Mouse (Mus musculus) urinary bladder, postnatal 10 days (tissue): ENCODE results near the gene Atp2a3.

Experiments used
- DNase-seq: peaks from one replicate; pipeline ENCODE4 v3.0.0; 2022; ENCODE audit warnings: low spot score

Atp2a3 gene

GRCm38 (mm10) chr11:72961072-72961980 is at the start of gene Atp2a3:
Atp2a3 (plus strand) TSS chr11:72961169.
- DNase-seq, result no peak

GRCm38 (mm10) chr11:72917299-72917996 is 43.5 kb upstream of the Atp2a3 start:
- no peak for DNase-seq

DNA sequence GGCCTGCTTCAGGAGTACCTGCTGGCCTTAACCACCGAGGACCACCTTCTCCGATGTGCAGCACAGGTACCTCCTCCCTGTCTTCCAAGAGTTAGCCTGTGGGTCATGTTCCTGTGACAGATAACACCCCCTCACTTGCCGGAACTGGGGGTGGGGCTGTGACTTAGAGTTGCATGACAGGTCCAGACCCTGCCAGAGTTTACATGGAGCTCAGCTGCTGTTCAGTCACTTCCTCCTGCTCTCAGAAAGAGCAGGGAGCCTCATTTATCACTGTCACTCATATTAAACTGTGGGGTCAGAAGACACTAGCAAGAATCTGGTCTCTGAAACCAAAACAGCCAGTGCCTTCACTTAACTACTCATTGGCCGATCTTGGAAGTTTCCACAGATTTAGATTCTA is 37.9 kb upstream of the Atp2a3 start:
- no peak for DNase-seq

- no peak for DNase-seq
These were observed 36.5 kb upstream of the Atp2a3 start for GRCm38 (mm10) chr11:72924458-72924857.

DNA sequence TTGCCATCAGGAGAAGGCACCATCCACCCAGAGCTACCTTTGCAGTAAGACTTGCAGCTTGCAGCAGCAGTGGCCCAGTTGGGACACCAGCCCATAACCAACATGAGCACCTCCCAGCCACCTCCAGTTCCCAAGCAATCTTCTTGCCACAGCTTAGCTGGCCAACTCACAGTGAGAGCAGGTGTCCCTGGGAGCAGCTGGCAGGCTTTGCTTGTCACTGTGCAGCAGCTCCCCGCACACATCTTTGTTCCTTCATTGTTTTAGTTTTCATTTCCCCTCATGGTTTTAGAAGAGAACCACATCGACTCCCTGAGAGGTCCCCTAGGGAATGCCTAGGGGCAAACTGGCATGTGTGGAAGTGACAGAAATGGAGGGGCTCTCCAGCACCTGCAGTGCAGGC is 35.9 kb upstream of the Atp2a3 start:
- no peak for DNase-seq

GRCm38 (mm10) chr11:72926226-72926890 is 34.6 kb upstream of the Atp2a3 start:
- DNase-seq, result no peak

GRCm38 (mm10) chr11:72928516-72928915 is 32.5 kb upstream of the Atp2a3 start:
- no peak for DNase-seq

GRCm38 (mm10) chr11:72940208-72941143 is 20.5 kb upstream of the Atp2a3 start:
- DNase-seq, result no peak

DNA sequence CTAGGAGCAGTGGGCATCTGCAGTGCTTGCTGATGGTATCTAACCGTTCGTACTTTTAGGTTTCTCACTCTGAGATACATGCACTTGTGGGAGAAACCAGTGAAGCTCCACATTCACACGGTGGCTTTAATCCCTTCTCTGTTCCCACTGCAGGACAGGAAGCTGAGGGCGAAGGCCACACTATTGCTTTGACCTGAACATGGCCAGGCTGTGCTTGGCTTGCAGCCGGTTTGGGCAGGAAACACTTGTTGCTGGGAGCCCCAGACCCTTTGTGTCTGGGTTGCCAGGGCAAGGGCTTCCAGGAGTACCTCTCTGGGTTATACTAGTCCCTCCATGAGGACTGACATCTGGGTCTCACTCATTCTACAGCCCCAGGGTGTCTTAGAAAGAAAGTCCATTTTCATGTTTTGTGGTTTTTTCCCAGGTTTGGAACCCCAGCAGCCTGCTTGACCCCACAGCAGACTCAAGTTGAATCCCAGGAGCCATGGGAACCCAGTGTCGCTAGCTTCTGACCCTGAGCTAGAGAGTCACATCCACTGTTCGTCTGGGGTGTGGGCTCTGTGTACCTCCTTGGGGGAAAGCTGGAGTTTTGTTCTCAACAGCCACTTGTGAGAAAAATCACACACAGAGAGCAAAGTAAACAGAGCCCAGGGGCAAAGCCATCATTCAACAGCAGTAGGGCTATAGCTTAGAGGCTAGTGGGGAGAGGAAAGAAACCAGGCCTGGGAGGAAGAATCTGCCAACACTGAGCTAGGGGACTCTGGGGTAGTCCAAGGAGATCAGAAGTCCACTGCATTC is 15.8 kb upstream of the Atp2a3 start:
- DNase-seq, result no peak

GRCm38 (mm10) chr11:72945875-72946559 is 15.0 kb upstream of the Atp2a3 start:
- DNase-seq, result no peak

- no peak for DNase-seq
These were observed 14.3 kb upstream of the Atp2a3 start for GRCm38 (mm10) chr11:72946560-72947119.

GRCm38 (mm10) chr11:72947840-72948239 is 13.1 kb upstream of the Atp2a3 start:
- DNase-seq, result no peak

DNA sequence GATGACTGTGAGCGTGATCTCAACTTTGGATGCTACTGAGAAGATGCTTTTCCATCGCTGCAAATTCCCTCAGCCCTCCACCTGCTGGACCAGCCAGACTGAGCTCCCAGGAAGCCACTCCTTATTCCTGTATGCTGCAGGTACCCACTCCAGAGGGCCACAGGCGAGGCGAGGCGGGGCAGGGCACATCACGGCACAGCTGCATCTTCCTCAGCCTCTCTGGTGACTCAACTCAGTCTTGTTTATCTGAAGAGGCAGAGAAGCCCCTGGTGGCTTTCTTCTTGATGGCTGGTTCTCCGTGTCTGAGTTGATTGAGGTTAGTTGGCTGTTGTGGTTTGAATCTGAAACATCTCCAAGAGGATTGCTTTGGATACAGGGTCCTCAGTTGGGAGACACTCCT is 12.7 kb upstream of the Atp2a3 start:
- no peak for DNase-seq

- DNase-seq, result no peak
These were observed 9.6 kb upstream of the Atp2a3 start for GRCm38 (mm10) chr11:72951137-72952000.

DNA sequence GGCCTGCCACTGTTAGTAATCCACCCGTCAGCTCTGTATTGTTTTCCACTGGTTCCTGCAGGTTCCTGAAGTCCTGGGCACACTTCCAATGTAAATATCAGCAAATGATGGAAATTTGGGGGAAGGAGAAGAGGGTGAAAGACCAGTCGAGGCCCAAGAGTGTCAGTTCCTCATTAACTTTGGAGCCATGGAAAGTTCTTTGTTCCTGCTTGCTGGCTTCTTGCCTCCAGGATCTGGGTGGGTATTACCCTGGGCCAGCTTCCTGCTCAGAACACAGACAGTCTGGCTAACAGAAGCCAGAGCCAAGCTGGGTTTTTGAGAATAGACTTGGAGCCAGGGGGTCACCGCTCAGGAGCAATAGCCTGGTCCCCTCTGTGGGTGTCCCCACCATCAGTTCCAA is 8.7 kb upstream of the Atp2a3 start:
- DNase-seq, result no peak

DNA sequence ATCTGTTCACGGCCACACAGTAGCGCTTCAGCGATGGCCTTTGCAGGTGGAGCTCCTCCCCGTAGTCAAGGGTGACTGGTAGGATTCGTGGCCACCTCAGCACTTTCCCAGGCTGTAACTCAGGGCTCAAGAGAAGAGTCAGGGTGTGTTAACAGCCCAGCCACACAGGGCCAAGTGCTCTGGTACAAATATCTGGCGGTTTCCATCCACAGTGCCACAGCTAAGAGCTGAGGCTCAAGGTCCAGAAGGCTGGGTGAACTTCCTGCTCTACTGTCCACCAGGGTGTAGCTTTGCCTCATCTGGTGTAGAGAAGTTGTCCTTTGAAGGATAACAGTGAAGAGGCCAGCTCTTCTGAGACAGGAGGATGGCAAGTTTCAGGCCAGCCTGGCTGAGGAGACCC is 8.3 kb upstream of the Atp2a3 start:
- DNase-seq, result no peak

- DNase-seq, result no peak
These were observed 7.9 kb upstream of the Atp2a3 start for GRCm38 (mm10) chr11:72953116-72953439.

DNA sequence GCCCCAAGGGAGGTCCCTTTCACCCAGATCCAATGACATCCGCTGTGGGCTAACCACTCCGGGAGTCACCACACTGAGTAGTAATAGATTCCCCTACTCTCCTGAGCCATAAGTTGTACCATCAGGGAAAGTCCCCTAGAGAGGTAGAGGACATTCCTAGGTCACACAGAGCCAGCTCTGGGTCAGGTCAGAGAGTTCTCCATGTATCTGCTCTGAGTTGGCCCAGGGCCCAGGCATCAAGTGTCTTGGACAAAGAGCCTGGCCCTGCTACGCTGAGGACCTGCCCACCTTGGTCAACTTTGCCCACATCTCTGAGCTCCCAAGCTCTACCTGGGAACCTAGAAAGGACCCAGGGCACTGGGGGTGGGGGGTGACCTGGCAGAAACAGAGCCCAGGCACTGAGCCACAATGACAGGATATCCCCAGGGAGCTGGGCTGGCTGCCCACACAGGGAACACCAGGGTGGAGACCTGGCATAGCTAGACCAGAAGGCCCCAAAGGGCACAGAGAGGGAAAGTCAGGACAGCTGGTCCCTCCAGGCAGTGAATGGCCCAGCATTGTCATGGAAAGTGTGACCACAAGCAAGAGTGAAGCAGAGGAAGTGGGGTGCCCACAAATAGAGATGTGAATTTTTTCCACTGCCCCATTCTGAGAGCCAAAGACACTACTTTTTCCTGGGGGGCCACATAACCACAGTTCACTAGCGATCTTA is 7.4 kb upstream of the Atp2a3 start:
- no peak for DNase-seq
